Mouse (Mus musculus) midbrain, postnatal 0 days (tissue): ENCODE measurements around the gene Fkbpl. TPM values are rescaled to one million over a fixed set of nuclear protein-coding genes. Genes with fewer than 3 reads are reported as not detected.

Source experiments
- ATAC-seq: fragments of 200-750 bp; cut with Nextera tagmentation; 2 replicates; pipeline ENCODE4 v1.8.0; 2017; ENCODE audit warnings: moderate number of reproducible peaks, mild to moderate bottlenecking, moderate TSS enrichment, moderate library complexity; ENCODE audit not compliant: low FRiP score
- DNase-seq: peaks from one replicate; pipeline ENCODE4 v3.0.0-alpha.2; 2015; ENCODE audit warnings: low spot score
- H3K27ac ChIP-seq: fragments of 300-500 bp; sonication (generic); 2 replicates; pipeline ENCODE4 v1.5.1; 2014; ENCODE audit warnings: low read depth, mild to moderate bottlenecking, low read length, mixed read lengths
- H3K27me3 ChIP-seq: fragments of 300-500 bp; sonication (generic); 2 replicates; pipeline ENCODE4 v1.6.1; 2014; ENCODE audit warnings: low read length, control low read depth, mixed read lengths; ENCODE audit not compliant: insufficient read depth
- H3K36me3 ChIP-seq: fragments of 300-500 bp; sonication (generic); 2 replicates; pipeline ENCODE4 v1.6.1; 2014; ENCODE audit warnings: low read length, control low read depth, mixed read lengths; ENCODE audit not compliant: insufficient read depth
- H3K4me1 ChIP-seq: fragments of 300-500 bp; sonication (generic); 2 replicates; pipeline ENCODE4 v1.6.1; 2014; ENCODE audit warnings: mild to moderate bottlenecking, control low read depth, antibody characterized with exemption, low read length, mixed read lengths; ENCODE audit not compliant: insufficient read depth
- H3K4me2 ChIP-seq: fragments of 300-500 bp; sonication (generic); 2 replicates; pipeline ENCODE4 v1.6.1; 2014; ENCODE audit warnings: low read depth, mild to moderate bottlenecking, low read length, mixed read lengths; ENCODE audit not compliant: poor library complexity, severe bottlenecking
- H3K4me3 ChIP-seq: fragments of 300-500 bp; sonication (generic); 2 replicates; pipeline ENCODE4 v1.5.1; 2014; ENCODE audit warnings: low read depth, mild to moderate bottlenecking, low read length, moderate library complexity
- H3K9ac ChIP-seq: fragments of 300-500 bp; sonication (generic); replicated peaks from 2 replicates; pipeline ENCODE4 v1.6.1; 2014; ENCODE audit warnings: mild to moderate bottlenecking, low read length, moderate library complexity, mixed read lengths; ENCODE audit not compliant: poor library complexity, severe bottlenecking
- H3K9me3 ChIP-seq: fragments of 300-500 bp; sonication (generic); 2 replicates; pipeline ENCODE4 v1.6.1; 2016; ENCODE audit warnings: low read length, control low read depth
- CTCF ChIP-seq: IDR thresholded peaks from 2 replicates; pipeline ENCODE4 v1.5.1; 2016; ENCODE audit warnings: antibody characterized with exemption, mild to moderate bottlenecking
- WGBS: fragments of 180-500 bp; shearing (Covaris S2); extraction: QIAGEN DNeasy Blood & Tissue Kit; methylation state at CpG from one replicate; pipeline ENCODE4 v1.1.7; 2014; 5-methylcytosine and 5-hydroxymethylcytosine counted together
- polyA plus RNA-seq: library from polyadenylated mRNA; unstranded; fragments of >200 nt; fragmentation: Nextera tagmentation; extraction: Ambion mirVana; gene quantifications from 2 replicates; pipeline ENCODE4 v1.2.1, GENCODE M21; 2015
- total RNA-seq: library from RNA; depleted of rRNA; stranded (reverse); fragments of >200 nt; gene quantifications from 2 replicates; pipeline ENCODE4 v1.2.3, GENCODE M21; 2014

Gene Fkbpl
- total and polyA plus RNA-seq, 2 experiments from 2014 or later: 6.2 to 10.7 TPM

GRCm38 (mm10) chr17:34604061-34604508, 40.5 kb upstream of the Fkbpl start, which contains the start of gene Agpat1:
TSS of gene Agpat1 (plus strand) at chr17:34604262.
- Histone ChIP-seq H3K4me3 (peak within 1 kb of the TSS; percentile 87), H3K9me3 (no peaks in the 10 kb centered on the region), H3K27me3 (no peaks in the 10 kb centered on the region), H3K4me2 (peak within 1 kb of the TSS; percentile 92), H3K36me3 (peaks cover 7% of the 10 kb centered on the region; the same call in 1 of the 2 replicates), H3K9ac (peak within 1 kb of the TSS; percentile 78), H3K4me1 (peaks cover 14% of the 10 kb centered on the region; the same call in 1 of the 2 replicates), H3K27ac (peak within 1 kb of the TSS; percentile 90)
- WGBS: under 1% methylated on average over 34 of the region's 35 CpGs
- TF ChIP-seq CTCF: no peak
- DNase-seq (peak; percentile 100), ATAC-seq (peak; percentile 90)

- Histone ChIP-seq H3K27me3 (no peaks in the 10 kb centered on the region), H3K9me3 (no peaks in the 10 kb centered on the region), H3K4me2 (peak overlapping the region; percentile 92), H3K4me3 (peak overlapping the region; percentile 87), H3K27ac (peak overlapping the region; percentile 90), H3K9ac (peak overlapping the region; percentile 60), H3K36me3 (peaks cover 7% of the 10 kb centered on the region; the same call in 1 of the 2 replicates), H3K4me1 (peaks cover 14% of the 10 kb centered on the region; the same call in 1 of the 2 replicates)
- ATAC-seq: no peak; the same call in 1 of the 2 replicates
- no peak for TF ChIP-seq CTCF
- 16% methylated on average over 24 of the region's 24 CpGs for WGBS
- DNase-seq: no peak
These were observed 39.9 kb upstream of the Fkbpl start for GRCm38 (mm10) chr17:34604511-34605237.

GRCm38 (mm10) chr17:34605609-34606008, 39.0 kb upstream of the Fkbpl start:
- TF ChIP-seq CTCF: no peak
- Histone ChIP-seq H3K4me1 (peaks cover 14% of the 10 kb centered on the region; the same call in 1 of the 2 replicates), H3K4me3 (peak overlapping the region; percentile 87), H3K27me3 (no peaks in the 10 kb centered on the region), H3K9me3 (no peaks in the 10 kb centered on the region), H3K4me2 (peak overlapping the region; percentile 92), H3K9ac (peak overlapping the region; percentile 100), H3K27ac (peak overlapping the region; percentile 90), H3K36me3 (peaks cover 3% of the 10 kb centered on the region; the same call in 1 of the 2 replicates)
- 0% methylated on average over 30 of the region's 30 CpGs for WGBS
- DNase-seq: peak; percentile 97
- ATAC-seq: peak; percentile 47

- Histone ChIP-seq H3K36me3 (peaks cover 7% of the 10 kb centered on the region), H3K27me3 (no peaks in the 10 kb centered on the region), H3K9me3 (no peaks in the 10 kb centered on the region), H3K4me2 (peak overlapping the region; percentile 92), H3K27ac (peak overlapping the region; percentile 90), H3K4me1 (peaks cover 14% of the 10 kb centered on the region; the same call in 1 of the 2 replicates), H3K9ac (peak overlapping the region; percentile 100), H3K4me3 (peak overlapping the region; percentile 87)
- no peak for ATAC-seq
- peak; percentile 20 for DNase-seq
- no peak for TF ChIP-seq CTCF
- 19% methylated on average over 32 of the region's 32 CpGs for WGBS
These were observed 38.2 kb upstream of the Fkbpl start for GRCm38 (mm10) chr17:34606186-34607039.

GRCm38 (mm10) chr17:34607997-34608396, 36.6 kb upstream of the Fkbpl start:
- Histone ChIP-seq H3K27ac (no peak overlapping the region), H3K36me3 (peaks cover 22% of the 10 kb centered on the region)

More at GRCm38 (mm10) chr17:34607997-34608396, 36.6 kb upstream of the Fkbpl start:
- Histone ChIP-seq H3K9me3 (no peaks in the 10 kb centered on the region), H3K9ac (peak overlapping the region; percentile 42), H3K27me3 (no peaks in the 10 kb centered on the region), H3K4me2 (no peak overlapping the region), H3K4me1 (peaks cover 14% of the 10 kb centered on the region; the same call in 1 of the 2 replicates), H3K4me3 (no peak overlapping the region)
- no peak for DNase-seq
- ATAC-seq: no peak
- no peak for TF ChIP-seq CTCF
- 86% methylated on average over 7 of the region's 7 CpGs for WGBS
